Mouse (Mus musculus) cortical plate, adult 2 months (tissue): ENCODE measurements around the gene Gtsf1l. TPM values are rescaled to one million over a fixed set of nuclear protein-coding genes. Genes with fewer than 3 reads are reported as not detected.
A peak's percentile ranks its signal among the peaks of the same experiment; 100 is the strongest.

Experiments used
- H3K27ac ChIP-seq: fragments of 200-500 bp; 2 replicates; pipeline ENCODE4 v1.5.1; 2012; ENCODE audit warnings: low read length, control low read depth, inconsistent platforms; ENCODE audit not compliant: insufficient read depth
- H3K4me1 ChIP-seq: fragments of 200-500 bp; 2 replicates; pipeline ENCODE4 v1.6.1; 2011; ENCODE audit warnings: low read length; ENCODE audit not compliant: control insufficient read depth, insufficient read depth
- H3K4me3 ChIP-seq: fragments of 200-500 bp; 2 replicates; pipeline ENCODE4 v1.5.1; 2011; ENCODE audit warnings: mild to moderate bottlenecking, low read length, control low read depth; ENCODE audit not compliant: insufficient read depth
- CTCF ChIP-seq: fragments of 200-500 bp; IDR thresholded peaks from 2 replicates; pipeline ENCODE4 v1.5.1; 2011; ENCODE audit warnings: mild to moderate bottlenecking, control low read depth, low read length; ENCODE audit not compliant: insufficient read depth; ENCODE audit errors: extremely low read depth
- POLR2A ChIP-seq: fragments of 200-500 bp; IDR thresholded peaks from 2 replicates; pipeline ENCODE4 v1.6.1; 2011; ENCODE audit warnings: mild to moderate bottlenecking, low read length, control low read depth; ENCODE audit not compliant: insufficient read depth; ENCODE audit errors: extremely low read depth
- polyA plus RNA-seq: library from polyadenylated mRNA; depleted of rRNA; stranded (reverse); fragments of >200 nt; gene quantifications from 2 replicates; pipeline ENCODE4 v1.2.3, GENCODE M21; 2012

The Gtsf1l gene
- polyA plus RNA-seq, 1 experiment = not detected

DNA sequence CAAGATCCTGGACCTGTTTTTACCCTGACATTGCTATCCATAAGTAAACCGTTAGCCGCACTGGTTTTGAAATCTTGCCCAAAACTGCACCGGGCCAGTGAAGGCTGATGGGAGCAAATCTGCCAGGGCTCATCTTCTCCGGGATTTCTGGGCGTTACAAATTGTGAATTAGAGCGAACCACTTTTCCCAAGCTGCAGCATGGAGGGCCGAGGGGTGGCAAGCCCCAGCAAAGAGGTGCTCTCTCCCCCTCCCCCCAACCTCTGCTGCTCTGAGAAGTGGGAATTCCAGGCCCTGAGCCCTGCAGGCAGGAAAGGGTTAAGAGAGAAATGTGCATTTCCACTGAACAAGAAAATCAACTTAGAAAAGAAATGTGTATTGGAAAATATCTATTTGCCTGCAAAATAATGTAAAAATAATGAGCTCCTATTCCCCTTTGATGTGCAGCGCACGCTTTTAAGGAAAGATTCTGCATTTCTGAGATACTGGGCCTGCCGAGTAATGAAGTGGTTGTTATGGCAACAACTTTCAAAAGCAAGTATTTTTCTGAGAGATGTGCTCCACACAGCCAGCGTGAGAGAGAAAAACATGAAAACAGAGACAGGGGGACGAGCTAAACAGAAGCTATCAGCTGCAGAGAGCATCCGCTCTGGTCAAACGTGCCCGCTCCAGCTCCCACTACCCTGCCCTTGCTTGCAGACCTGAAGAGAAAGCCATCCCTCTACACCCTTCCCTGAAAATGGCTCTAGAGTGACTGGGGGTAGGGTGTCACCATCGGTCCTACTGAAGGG, 24.0 kb upstream of the Gtsf1l start:
- no peak overlapping the region for H3K27ac ChIP-seq
- H3K4me3 ChIP-seq = no peak overlapping the region
- peaks cover 2% of the 10 kb centered on the region; the same call in 1 of the 2 replicates for H3K4me1 ChIP-seq
- TF ChIP-seq POLR2A (no peak), CTCF (no peak)

DNA sequence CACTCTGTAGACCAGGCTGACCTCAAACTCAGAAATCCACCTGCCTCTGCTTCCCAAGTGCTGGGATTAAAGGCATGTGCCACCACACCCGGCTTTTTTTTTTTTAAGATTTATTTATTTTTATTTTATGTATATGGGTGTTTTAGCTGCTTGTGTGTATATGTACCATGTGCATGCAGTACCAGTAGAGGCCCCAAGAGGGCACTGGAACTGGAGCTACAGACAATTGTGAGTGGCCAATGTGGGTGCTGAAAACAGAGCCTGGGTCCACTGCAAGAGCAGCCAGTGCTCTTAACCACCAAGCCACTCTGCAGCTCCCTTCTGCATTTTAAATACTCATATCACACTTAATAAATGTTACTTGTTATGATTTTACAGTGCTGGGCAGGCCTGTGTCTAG, 23.1 kb upstream of the Gtsf1l start:
- Histone ChIP-seq H3K4me3 (no peak overlapping the region), H3K27ac (no peak overlapping the region), H3K4me1 (peaks cover 2% of the 10 kb centered on the region; the same call in 1 of the 2 replicates)
- TF ChIP-seq CTCF (no peak), POLR2A (no peak)

GRCm38 (mm10) chr2:163108385-163108784, 20.7 kb upstream of the Gtsf1l start:
- Histone ChIP-seq H3K4me1 (peaks cover 2% of the 10 kb centered on the region; the same call in 1 of the 2 replicates), H3K4me3 (no peak overlapping the region), H3K27ac (no peak overlapping the region)
- TF ChIP-seq CTCF (no peak), POLR2A (no peak)

- H3K4me3 ChIP-seq = no peak overlapping the region
- TF ChIP-seq CTCF (no peak), POLR2A (no peak)
- no peak overlapping the region for H3K27ac ChIP-seq
- H3K4me1 ChIP-seq = no peaks in the 10 kb centered on the region
Measured at GRCm38 (mm10) chr2:163104086-163104770, 16.6 kb upstream of the Gtsf1l start.

DNA sequence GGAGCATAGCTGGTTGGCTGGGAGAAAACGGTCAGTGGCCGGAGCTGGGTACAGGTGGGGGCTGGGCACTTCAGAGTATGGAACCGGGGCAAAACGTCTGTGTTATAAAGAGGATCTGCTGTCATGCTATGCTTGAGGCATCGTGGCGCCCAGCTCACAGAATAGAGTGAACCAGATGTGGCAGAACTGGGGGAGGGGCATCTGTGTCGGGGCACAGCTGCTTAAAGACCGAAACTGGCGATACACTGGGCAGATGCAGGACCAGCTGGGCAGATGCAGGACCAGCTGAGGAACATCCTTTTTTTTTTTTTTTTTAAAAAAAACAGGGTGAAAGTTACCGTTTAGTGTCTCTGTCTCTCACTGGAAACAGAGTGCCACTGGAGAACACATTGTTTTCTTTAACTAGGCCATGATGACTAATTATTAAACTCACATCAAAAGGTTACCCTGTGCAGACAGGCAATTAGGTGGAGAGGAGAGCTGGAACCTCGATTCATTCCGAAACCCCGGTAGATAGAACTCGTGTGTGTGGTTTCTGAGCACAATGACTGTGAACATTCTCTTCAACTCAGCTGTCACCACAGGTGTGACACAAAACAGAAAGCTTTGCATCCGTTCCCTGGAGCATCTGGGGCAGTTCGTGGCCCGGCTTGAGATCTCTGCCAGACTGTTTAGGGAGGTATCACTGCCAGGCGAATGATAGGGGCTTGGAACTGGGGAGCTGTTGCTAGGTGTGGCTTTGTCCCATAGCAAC, 15.4 kb upstream of the Gtsf1l start:
- H3K4me1 ChIP-seq = no peaks in the 10 kb centered on the region
- TF ChIP-seq CTCF (no peak), POLR2A (no peak)
- no peak overlapping the region for H3K4me3 ChIP-seq
- no peak overlapping the region for H3K27ac ChIP-seq

- H3K27ac ChIP-seq = no peak overlapping the region
- no peak overlapping the region for H3K4me3 ChIP-seq
- TF ChIP-seq CTCF (no peak), POLR2A (no peak)
- H3K4me1 ChIP-seq = no peaks in the 10 kb centered on the region
Measured at GRCm38 (mm10) chr2:163102216-163102615, 14.6 kb upstream of the Gtsf1l start.

DNA sequence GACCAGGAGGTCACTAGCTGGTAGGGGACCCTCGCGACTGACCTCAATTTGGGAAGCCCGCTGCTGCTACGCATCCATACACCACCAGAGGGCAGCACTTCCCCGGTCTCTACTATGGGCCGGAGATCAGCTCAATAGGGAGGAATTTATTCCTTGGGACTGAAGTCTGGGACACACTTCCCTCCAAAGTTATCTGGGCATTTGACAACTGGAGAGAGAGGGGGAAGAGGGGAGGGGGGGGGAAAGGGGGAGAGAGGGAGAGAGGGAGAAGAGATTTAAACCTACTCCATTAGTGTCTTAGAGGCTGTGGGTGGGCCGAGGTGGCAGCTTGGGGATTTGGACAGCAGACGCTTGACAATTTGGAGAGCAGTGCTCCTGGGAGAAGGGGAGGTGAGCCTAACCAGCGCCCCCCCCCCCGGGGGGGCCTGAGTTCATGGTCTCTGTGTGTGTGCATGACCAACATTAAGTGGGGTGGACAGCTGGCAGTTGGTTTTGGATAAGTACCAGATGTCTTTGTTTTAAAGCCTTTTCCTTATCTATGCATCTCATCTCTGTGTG, 14.1 kb upstream of the Gtsf1l start:
- TF ChIP-seq POLR2A (no peak), CTCF (peak; percentile 83)

GRCm38 (mm10) chr2:163100551-163100950, 12.9 kb upstream of the Gtsf1l start:
- Histone ChIP-seq H3K4me1 (no peaks in the 10 kb centered on the region), H3K27ac (no peak overlapping the region), H3K4me3 (no peak overlapping the region)
- TF ChIP-seq POLR2A (no peak), CTCF (no peak)

More for the DNA sequence above, 14.1 kb upstream of the Gtsf1l start:
- Histone ChIP-seq H3K27ac (no peak overlapping the region), H3K4me1 (no peaks in the 10 kb centered on the region), H3K4me3 (no peak overlapping the region)

- H3K4me3 ChIP-seq = no peak overlapping the region
- H3K4me1 ChIP-seq = no peaks in the 10 kb centered on the region
- TF ChIP-seq POLR2A = no peak
- no peak for TF ChIP-seq CTCF
- H3K27ac ChIP-seq = no peak overlapping the region
Measured at GRCm38 (mm10) chr2:163099919-163100318, 12.3 kb upstream of the Gtsf1l start.

DNA sequence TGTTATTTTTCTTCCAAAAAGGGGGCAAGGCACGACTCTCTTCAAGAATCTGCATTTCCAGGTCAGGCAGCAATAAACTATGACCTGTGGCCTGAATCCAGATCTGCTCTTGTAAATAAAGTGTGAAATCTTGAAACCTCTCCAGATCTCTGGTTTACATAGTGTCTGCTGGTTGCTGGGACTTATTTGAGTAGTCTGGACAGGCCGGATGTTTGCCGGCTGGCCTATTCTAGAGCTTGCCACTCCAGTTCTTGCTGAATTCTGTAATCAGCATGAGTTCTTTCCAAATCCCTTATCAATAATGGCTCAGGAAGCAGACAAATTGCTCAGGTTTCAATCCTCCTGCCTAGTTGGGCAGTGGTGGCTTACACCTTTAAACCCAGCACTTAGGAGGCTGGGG, 8.1 kb upstream of the Gtsf1l start:
- no peak overlapping the region for H3K27ac ChIP-seq
- TF ChIP-seq POLR2A (no peak), CTCF (no peak)
- H3K4me1 ChIP-seq = no peaks in the 10 kb centered on the region
- no peak overlapping the region for H3K4me3 ChIP-seq
